Mouse (Mus musculus) frontal cortex, postnatal 14 days (tissue): ENCODE measurements at regions not wholly inside any gene's neighbourhood (a gene's known extent, or its start where the extent isn't known, plus 50 kb on each side); places are given as distances from the start of the nearest gene placed in this dataset.
"Not testable (repeated sequence)": the region's sequence is repeated elsewhere in the genome, so short reads cannot be mapped to it uniquely, and the experiment has no call there.

Source experiments
- DNase-seq, 2 experiments: peaks; one replicate each; pipeline ENCODE4 v3.0.0; 2022; ENCODE audit warnings: low spot score in 2 of 2

DNA sequence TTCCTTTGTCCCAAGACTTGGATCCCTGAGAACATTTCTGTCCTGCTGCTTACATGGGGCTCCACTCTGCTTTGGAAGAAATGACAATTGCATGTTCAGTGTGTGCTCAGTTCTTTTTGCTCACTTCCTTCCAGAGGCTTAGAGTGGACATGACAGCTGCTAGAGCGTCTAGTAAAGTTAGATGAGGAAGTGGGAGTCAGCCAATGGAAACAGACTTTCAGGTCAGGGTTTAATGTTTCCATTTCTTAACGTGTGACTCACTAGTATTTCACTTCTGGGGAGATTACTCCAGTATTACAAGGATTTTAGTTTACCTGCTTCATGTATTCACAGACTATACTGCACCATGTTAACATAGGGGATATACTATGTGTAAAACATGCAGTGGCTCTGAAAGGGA is 759.3 kb upstream of the Gm38303 start:
- no peak for DNase-seq

DNA sequence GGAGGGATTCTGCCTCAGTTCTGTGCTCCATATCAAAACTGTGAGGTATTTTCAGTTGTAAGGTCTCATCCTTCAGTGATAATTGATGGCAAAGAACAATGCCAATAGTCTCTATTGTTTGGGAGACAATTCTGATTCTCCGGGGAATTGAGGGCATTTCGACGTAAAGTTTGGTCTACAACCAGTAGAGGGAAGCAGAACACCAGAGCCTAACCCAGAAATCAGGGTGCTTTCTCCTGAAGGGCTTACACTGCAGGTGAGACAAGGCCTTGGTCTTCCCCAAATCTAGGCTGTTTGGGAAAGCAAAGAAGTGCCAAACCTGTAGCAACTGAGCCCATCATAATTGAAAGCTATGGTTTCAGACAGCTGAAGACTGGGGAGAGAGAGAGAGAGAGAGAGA is 758.7 kb upstream of the Gm38303 start:
- no peak for DNase-seq

DNA sequence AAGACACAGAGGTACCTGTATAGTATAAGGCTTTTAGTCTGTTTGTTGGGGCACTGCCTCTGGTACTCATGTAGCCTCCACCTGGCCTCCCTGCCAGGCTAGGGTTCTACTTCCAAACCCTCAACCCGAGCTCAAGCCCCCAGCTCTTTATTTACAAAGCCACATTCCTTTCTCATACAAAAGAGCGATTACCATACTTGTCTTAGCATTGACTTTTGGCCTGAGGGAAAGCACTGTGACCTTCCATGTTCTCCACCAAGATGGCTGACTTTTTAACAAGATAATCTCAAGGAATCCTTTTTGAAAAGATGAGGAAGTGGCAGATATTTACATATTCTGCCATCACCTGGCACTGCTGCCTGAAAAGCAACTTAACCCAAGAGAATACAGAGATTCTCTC is 747.8 kb upstream of the Gm38303 start:
- no peak for DNase-seq

DNA sequence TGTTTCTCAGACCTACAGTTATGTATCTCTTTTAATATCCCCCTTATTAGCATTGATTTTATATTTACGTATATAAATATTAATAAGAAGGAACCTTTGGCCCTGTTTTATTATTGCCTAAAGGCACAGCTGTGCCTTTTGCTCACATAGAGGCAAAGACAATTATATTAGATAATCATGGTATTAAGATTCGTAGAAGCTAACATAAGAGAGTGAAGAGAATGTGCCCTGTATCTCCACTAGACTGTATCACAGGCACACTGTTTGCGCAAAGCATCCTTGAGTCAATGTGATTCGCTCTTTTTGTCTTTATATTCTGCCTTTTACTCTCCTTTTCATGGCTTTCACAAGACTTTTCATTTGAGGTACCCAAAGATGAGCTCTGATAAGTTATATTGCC is 738.5 kb upstream of the Gm38303 start:
- DNase-seq = no peak

DNA sequence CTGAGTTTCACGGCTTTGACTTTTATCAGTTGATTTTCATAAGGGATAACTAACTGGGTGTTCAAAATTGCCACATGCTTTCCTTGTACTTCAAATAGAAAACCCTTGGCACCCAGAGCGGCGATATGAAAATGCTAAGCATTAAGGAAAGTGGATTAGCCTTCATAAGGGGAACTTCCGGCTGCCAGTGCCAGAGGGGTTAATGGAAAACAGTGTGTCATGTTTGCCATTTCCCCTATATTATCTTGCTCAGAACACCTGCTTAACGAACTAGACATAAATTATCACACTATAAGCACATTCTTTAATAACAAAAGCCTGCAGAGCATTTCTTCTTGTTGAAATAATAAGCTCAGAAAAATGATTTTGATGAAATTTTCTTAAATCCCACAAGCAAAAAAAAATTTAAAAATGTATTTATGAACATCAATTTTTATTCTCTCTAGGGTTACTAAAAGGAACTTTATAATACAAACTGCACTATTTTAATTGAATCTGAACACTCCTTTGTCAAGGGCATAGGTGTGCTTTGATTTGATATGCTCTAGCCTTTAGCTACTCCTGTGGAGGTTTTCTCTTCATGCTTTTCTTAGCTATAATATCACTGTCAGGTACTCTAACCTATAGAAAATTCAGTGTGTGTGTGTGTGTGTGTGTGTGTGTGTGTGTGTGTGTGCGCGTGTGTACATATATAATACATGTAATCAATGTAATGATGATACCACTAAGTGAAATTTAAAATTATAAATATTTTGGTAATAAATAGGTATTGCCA is 699.7 kb upstream of the Gm38303 start:
- no peak for DNase-seq

DNA sequence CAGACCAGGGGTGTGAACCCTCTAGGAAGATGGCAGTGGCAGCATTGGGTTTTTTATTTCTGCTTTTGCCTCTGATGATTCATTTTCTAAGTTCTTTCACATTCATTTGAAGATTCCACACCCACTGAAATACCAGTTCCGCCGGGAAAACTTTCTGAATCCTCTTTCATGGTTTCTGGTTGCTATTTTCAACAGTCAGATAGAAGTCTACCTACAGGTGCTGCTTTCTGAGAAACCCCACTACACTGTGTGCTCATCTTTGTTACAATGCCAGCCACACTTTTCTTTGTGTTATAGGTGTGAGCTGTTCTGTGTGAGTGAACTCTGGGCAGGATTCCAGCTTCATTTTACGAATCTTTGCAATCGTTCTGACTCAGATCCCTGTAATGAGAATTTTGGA is 694.5 kb upstream of the Gm38303 start:
- DNase-seq = no peak

DNA sequence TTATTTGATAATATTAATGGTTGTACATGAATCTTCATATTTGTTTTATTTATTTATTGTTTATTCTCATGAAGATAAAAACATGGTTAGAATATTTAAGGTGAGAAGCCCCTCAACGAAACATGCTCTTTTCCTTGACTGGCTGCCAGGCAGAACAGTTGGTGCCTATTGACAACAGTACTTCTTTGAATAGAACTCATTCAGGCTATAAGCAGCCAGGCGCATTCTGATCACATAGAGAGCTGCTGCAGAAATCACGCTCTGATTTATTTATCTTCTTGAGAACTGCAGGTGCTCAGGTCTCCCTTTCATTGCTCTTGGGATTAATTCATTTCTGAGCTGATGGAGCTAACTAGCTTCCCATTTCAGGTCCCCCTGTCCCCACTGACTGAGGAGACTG is 688.9 kb upstream of the Gm38303 start:
- DNase-seq = no peak

DNA sequence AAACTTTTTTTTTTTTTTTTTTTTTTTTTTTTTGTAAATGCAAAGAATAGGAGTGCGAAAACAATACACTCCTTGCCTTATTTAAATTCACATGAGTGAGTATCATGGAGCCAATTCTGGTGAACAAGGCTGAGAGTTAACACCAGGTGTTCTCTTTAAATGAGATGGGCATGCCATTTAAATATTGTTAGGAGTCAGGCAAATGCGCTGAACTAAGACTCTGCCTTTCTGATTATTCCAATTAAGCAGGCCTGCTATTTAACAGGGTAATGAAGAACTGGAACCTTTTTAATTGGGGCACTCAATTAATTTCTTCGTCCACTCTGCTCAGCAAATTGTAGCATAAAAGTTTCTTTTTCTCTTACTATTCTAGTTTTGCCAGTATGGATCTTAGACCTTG is 684.6 kb upstream of the Gm38303 start:
- DNase-seq = no peak

DNA sequence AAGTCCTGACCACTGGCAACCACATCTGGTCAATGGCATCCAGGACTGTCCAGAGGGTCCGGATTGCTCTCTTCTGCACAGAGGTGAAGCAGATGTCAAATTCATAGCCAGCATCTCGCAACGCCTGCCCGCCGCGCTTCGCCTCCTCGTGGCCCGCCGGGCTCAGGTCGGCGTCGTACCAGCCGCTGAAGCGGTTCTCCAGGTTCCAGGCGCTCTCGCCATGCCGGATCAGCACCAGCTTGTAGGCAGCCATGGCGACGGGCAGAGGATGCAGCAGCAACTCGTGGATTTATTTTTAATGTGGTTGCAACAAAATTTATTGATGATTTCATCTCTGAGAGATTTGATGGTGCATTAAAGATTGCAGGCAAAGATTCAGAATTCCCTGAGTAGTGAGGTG is 679.4 kb upstream of the Gm38303 start:
- DNase-seq = not testable (repeated sequence)

DNA sequence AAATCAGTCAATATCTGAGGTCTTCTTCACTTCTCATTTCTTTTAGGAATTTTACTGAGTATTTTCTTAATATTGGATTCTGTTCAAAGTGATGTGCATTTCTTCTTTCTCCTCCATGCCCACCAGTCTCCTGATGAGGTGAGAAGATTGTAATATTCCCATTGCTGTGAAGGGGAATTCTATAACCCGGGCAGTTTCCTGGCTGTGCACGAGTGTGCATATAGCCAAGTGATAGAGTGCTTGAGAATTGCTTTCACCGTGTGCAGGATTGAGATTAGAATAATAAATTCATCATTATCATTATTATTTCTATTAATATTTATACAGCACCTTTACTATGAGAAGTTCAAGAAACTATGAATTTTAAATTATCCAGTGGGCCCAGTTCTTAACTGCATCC is 671.9 kb upstream of the Gm38303 start:
- no peak for DNase-seq

DNA sequence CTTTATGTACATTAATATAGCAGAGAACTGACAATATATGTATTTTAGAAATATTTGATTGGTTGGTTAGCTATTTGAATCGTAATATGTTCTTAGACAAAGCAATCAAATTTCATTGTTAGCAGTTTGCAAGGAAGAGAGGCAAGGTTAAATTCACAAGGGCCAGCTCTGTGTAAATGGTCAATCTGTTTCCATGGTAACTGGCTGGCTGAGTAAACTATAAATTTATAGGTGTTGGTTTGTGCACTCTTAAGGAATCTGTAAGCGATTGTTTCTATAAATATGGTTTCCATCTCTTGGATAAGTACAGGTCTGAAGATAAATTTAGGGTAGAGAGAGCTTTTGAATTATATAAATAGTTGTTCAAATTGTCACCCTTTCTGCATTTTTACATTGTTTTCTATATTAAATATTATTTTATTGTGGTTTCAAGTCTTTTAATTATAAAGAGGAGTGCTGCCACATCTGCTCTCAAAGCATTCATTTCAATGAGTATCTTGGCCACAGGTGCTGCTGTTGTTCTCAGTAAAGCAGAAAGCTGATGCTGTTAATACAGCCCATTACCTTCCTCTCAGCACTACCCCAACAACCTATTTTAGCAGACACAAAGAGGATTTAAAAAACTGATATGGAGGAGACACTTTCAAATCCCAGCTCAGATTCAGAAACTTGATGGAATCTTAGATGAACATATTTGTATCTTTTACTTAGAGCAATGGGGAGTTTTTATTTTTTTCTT is 671.2 kb upstream of the Gm38303 start:
- DNase-seq = no peak

DNA sequence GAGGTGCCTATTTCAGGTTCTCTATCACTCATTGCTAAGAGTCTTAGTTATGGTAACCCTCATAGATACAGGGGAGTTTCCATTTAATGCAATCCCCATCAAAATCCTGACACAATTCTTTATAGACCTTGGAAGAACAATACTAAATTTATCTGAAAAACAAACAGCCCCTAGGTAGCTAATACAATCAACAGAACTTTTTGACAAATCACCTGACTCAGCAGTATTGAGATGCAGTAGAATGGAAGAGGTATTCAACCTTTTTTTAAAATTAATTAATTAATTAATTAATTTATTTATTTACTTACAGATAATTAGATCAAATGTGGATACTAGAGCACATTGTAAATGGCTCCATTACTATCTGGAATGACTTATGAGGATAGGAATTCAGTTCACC is 643.5 kb upstream of the Gm38303 start:
- no peak for DNase-seq

DNA sequence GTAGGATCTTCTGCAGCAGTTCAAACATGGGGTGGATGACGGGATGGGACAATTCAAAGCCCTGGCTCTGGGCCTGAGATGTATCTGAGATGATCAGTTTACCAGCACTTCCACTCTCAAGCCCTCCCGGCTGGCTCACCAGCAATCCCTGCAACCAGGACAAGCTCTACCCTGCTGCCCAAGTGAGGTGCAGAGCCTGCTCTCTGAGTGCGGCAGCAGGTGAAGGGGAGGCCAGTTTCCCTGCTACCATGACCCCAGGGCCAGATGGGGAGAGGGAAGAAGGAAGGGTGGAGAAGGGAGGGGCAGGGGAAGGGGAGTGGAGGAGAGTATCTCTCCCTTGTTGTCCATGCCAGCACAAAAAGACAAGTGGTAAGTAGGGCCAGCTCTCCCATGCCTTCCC is 638.9 kb upstream of the Gm38303 start:
- no peak for DNase-seq

DNA sequence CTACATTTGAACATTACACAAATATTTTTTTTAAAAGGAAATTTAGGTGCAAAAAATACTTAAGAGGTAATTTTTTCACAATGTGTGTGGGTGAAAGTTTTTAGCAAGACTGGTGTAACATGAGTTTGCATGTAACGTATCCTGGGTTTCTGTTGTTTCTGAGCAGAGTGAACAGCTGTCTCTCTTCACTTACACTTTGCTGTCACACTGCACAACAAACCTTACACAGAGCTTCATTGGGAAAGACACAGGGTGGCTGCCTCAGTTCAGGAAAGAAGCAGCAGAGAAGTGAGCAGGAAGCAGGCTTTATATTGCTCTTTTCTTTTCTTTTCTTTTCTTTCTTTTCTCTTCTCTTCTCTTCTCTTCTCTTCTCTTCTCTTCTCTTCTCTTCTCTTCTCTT is 617.1 kb upstream of the Gm38303 start:
- no peak for DNase-seq

DNA sequence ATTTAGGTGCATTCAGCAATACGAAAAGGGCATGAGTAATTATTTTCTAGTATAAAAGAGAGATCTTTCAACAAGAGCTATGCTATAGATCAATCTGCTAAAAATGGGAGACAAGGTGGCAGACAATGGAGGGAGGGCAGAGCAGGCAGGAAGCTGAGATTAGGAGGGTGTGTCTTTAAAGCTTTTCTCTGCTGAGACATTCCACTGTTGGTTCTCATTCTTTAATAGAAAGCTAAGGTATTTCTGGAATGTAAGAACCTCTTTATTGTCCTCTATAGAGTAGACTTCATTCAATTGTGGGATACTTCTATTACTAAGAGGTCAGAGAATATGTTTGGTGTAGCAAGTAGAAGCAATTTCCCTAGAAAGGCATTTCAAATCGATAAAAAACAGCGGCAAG is 581.6 kb upstream of the Gm38303 start:
- DNase-seq = no peak

DNA sequence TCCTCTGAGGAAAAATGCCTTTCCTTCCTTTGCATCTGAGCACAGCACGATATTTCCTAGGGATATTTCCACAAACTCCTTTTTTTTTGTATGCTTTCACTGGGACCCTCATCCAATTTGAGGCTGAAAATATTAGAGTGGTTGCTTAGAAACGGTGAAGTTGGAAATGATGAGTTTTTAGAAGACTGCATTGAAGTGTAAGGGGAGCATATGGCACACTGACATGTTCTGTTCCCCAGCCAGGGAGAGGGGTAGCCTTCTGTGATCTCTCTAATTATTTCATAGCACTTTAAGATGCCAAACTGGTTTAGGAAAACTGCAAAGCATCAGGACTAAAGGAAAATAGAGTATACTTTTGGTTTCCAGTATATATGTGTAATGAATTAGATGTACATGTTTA is 556.5 kb upstream of the Gm38303 start:
- peak in 1 of 2 experiments; percentile 4 for DNase-seq
